Mouse (Mus musculus): Measurements from ENCODE around the gene Zfp979. TPM values are rescaled to one million over a fixed set of nuclear protein-coding genes. Genes with fewer than 3 reads are reported as not detected.
"Not testable (repeated sequence)": the region's sequence is repeated elsewhere in the genome, so short reads cannot be mapped to it uniquely, and the experiment has no call there.

The Zfp979 gene
- 3.1 and 3.2 TPM in 2 replicates for polyA plus RNA-seq (2016; fragmentation: Nextera tagmentation; extraction: Ambion mirVana)

DNA sequence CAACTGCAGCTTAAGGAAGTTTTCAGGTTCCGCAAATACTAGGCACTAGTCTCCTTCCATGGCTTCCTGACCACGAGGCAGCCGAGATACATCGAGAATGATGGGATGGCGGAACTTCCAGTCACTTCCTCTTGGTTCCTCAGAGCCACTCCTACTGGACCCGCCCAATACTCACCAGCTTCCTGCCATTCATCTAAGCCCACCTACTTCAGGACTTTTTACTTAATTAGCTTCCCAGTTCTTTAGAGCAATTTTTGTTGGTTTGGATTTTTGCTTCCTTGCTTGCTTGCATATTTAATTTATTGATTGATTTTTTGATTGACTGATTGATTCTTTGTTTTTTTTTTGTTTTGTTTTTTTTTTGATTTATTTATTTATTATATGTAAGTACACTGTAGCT, at the start of gene Zfp979:
Gene Zfp979 (minus strand): TSS at position 101 of the 400 bp plus-strand sequence.
- not testable (repeated sequence) for H3K36me3 ChIP-seq (replicated peaks); H3K27me3 ChIP-seq (replicated peaks; ENCODE audit: low read depth, poor library complexity, severe bottlenecking); H3K9me3 ChIP-seq; H3K4me3 ChIP-seq; H3K27ac ChIP-seq (replicated peaks); DNase-seq (ENCODE audit: low spot score); H3K4me1 ChIP-seq
- no CpG with 5 or more reads among the region's 6 CpGs for WGBS

DNA sequence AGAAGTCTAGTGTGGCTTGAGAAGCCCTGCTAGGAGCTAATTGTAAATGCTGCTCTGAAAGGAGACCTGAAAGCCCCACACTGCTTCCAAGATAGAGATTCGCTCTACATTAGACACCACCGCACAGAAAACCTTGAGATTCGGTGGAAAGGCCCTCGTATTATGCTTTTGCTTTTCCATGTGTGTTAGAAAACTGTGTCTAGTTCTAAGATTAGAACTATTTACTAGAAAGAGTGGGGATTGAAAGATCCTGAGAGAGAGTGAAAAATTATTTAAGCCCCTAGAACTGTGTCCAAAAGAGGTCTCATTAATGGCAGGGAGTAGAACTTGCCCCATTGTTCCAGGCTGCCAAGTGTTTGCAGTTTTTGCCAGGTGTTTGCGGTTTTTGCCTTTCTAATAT, 12.9 kb upstream of the Zfp979 start:
- not testable (repeated sequence) for H3K9me3 ChIP-seq; H3K4me3 ChIP-seq; H3K27me3 ChIP-seq (replicated peaks; ENCODE audit: low read depth, poor library complexity, severe bottlenecking); H3K4me1 ChIP-seq; H3K36me3 ChIP-seq (replicated peaks); H3K27ac ChIP-seq (replicated peaks); DNase-seq (ENCODE audit: low spot score)
- 92% methylated on average over 5 of the region's 5 CpGs for WGBS

DNA sequence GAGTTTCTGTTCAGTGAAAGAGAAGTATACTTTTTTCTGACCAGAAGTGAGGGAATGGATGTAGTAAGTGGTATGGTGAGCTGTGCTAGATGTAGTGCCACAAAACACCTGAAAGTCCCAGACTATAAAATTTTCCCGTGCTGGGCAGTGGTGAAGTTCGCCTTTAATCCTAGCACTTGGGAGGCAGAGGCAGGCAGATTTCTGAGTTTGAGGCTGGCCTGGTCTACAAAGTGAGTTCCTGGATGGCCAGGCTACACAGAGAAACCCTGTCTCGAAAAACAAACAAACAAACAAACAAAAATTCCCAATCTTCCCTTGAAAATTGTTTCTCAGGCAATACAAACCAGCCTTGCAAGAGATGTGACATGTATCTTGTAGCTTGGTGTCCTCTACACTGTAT, 5.1 kb upstream of the Zfp979 start:
- H3K9me3 ChIP-seq; DNase-seq (ENCODE audit: low spot score); H3K27me3 ChIP-seq (replicated peaks; ENCODE audit: low read depth, poor library complexity, severe bottlenecking); H3K27ac ChIP-seq (replicated peaks); H3K36me3 ChIP-seq (replicated peaks); H3K4me3 ChIP-seq; H3K4me1 ChIP-seq: not testable (repeated sequence)
- WGBS: no CpG with 5 or more reads among the region's 3 CpGs

DNA sequence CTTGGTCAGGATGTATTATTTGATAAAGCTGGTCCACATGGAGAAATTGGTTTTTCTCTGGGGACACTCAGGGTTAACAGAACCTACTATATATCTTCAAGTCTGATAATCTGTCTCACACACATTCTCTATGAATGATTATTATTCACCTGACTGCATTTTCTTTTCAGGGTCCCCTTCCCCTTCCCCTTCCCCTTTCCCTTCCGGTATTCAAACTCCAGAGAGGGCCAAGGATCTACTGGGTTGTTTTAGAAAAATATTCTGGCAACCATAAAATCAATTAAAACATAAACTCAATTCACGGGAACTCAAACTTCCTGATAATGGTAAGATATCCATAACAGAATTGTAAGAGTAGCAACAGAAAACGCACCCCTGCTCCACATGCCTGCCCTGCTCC, 381 bp downstream of the Zfp979 start:
- H3K36me3 ChIP-seq (replicated peaks); H3K27ac ChIP-seq (replicated peaks); H3K9me3 ChIP-seq; H3K4me3 ChIP-seq; H3K4me1 ChIP-seq; DNase-seq (ENCODE audit: low spot score); H3K27me3 ChIP-seq (replicated peaks; ENCODE audit: low read depth, poor library complexity, severe bottlenecking): not testable (repeated sequence)
- WGBS: 44% methylated on average over 2 of the region's 3 CpGs

DNA sequence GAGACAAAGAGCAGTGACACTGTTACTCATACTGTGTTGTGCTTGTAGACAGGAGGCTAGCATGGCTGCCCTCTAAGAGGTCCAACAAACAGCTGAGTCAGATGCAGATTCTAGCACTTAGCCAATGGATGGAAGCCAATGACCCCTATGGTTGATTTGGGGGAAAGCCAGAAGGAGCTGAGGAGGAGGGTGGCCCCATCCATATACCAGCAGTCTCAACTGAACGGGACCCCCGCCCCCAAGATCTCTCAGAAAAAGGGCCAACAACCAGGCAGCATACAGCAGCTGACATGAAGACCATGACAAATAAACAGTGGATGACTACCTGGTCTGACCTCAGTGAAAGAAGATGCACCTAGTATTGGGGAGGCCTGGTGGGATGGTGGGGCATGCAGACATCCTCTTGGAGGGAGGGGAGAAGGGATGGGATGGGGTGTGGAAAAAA, 8.5 kb downstream of the Zfp979 start:
- no CpG with 5 or more reads among the region's 2 CpGs for WGBS
- not testable (repeated sequence) for H3K4me3 ChIP-seq; H3K27ac ChIP-seq (replicated peaks); H3K27me3 ChIP-seq (replicated peaks; ENCODE audit: low read depth, poor library complexity, severe bottlenecking); H3K36me3 ChIP-seq (replicated peaks); H3K9me3 ChIP-seq; H3K4me1 ChIP-seq; DNase-seq (ENCODE audit: low spot score)

DNA sequence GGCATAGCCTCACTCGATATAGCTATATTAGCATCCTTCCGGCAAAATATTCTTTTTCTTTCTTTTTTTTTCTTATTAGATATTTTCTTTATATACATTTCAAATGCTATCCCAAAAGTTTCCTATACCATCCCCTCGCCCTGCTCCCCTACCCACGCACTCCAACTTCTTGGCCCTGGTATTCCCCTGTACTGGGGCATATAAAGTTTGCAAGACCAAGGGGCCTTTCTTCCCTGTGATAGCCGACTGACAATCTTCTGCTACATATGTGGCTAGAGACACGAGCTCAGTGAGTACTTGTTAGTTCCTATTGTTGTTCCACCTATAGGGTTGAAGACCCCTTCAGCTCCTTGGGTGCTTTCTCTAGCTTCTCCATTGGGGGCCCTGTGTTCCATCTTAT, 35.8 kb downstream of the Zfp979 start:
- H3K4me1 ChIP-seq; H3K36me3 ChIP-seq (replicated peaks); DNase-seq (ENCODE audit: low spot score); H3K27ac ChIP-seq (replicated peaks); H3K27me3 ChIP-seq (replicated peaks; ENCODE audit: low read depth, poor library complexity, severe bottlenecking); H3K4me3 ChIP-seq: not testable (repeated sequence)
- 86% methylated on average over 6 of the region's 6 CpGs for WGBS
- peaks cover 13% of the 10 kb centered on the region; the same call in 1 of the 2 replicates for H3K9me3 ChIP-seq

DNA sequence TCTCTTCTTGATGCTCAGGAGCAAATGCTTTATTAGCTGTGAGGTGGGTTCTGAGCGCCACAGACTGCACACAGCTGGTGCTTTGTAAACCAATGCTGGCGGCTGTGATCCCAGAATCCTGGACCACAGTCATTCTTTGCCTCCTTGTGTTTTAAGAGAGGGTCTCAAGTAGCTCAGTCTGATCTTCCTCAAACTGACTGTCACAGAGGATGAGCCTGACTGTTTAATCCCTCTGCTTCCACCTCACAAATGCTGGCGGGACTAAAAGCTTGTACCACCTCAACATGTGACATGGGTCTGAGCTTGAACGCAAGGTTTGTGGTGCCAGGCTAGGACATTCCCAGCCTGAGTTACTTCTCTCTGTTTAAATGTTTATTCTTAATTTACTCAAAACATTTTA, 36.8 kb downstream of the Zfp979 start:
- peaks cover 17% of the 10 kb centered on the region; the same call in 1 of the 2 replicates for H3K9me3 ChIP-seq
- no peaks in the 10 kb centered on the region for H3K27me3 ChIP-seq (replicated peaks; ENCODE audit: low read depth, poor library complexity, severe bottlenecking)
- H3K4me1 ChIP-seq: no peaks in the 10 kb centered on the region
- no peak for DNase-seq (ENCODE audit: low spot score)
- no peak overlapping the region for H3K27ac ChIP-seq (replicated peaks)
- H3K4me3 ChIP-seq: no peak overlapping the region
- H3K36me3 ChIP-seq (replicated peaks): no peaks in the 10 kb centered on the region
- WGBS: 83% methylated on average over 4 of the region's 4 CpGs

DNA sequence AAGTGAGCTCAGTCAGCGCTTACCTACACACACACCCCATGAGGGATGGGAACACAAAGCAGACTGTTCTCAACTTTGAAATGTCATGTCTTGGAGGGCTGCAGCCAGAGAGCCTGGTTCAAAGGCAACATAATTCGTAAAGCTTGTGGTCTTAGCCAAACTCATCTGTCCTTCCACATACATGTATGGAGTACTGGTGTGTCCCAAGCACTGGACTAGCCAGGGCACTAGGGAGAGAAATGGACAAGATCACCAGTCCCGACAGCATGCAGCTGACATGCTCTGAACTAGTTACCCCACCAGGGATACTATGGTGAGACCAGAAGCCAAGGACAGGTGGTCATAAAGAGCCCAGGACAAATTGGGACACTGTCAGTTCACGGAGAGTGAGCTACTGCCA, 38.5 kb downstream of the Zfp979 start:
- DNase-seq (ENCODE audit: low spot score): no peak
- peaks cover 28% of the 10 kb centered on the region for H3K9me3 ChIP-seq
- no peak overlapping the region for H3K27ac ChIP-seq (replicated peaks)
- WGBS: 87% methylated on average over 4 of the region's 4 CpGs
- H3K36me3 ChIP-seq (replicated peaks): no peaks in the 10 kb centered on the region
- no peaks in the 10 kb centered on the region for H3K4me1 ChIP-seq
- H3K4me3 ChIP-seq: no peak overlapping the region
- H3K27me3 ChIP-seq (replicated peaks; ENCODE audit: low read depth, poor library complexity, severe bottlenecking): no peaks in the 10 kb centered on the region

DNA sequence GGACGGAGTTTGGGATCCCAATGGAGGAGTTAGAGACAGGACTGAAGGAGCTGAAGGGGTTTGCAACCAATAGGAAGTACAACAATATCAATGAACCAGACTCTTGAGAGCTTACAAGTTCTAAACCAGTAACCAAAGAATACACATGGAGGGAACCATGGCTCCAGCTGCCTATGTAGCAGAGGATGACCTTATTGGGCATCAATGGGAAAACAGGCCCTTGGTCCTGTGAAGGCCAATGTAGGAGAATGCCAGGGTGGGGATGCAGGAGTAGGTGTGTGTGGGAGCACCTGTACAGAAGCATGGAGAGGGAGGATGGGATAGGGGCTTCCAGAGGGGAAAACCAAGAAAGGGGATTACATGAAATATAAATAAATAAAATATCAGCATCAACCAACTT, 40.4 kb downstream of the Zfp979 start:
- 67% methylated on average over 1 of the region's 1 CpGs for WGBS
- H3K4me1 ChIP-seq: no peaks in the 10 kb centered on the region
- H3K27ac ChIP-seq (replicated peaks): no peak overlapping the region
- H3K36me3 ChIP-seq (replicated peaks): no peaks in the 10 kb centered on the region
- peaks cover 31% of the 10 kb centered on the region for H3K9me3 ChIP-seq
- no peak overlapping the region for H3K4me3 ChIP-seq
- DNase-seq (ENCODE audit: low spot score): no peak
- H3K27me3 ChIP-seq (replicated peaks; ENCODE audit: low read depth, poor library complexity, severe bottlenecking): no peaks in the 10 kb centered on the region

DNA sequence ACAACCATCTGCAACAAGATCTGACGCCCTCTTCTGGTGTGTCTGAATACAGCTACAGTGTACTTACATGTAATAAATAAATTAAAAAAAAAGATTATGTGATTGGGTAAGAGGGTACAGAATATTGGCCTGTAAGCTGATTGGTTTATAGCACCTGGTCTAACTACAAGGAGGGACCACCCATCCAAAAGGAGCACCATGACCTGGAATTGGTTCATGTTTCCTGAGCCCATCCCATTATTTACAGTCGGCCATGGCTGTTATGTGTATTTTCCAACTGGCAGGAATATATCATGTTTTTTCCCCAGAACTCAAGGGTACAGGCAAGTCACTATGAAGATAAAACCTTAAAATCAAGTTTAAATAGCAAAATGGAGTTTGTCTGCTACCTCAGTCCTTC, 43.5 kb downstream of the Zfp979 start:
- Histone ChIP-seq H3K27ac (replicated peaks) (no peak overlapping the region), H3K4me3 (no peak overlapping the region), H3K36me3 (replicated peaks) (no peaks in the 10 kb centered on the region), H3K4me1 (no peaks in the 10 kb centered on the region), H3K9me3 (peaks cover 35% of the 10 kb centered on the region), H3K27me3 (replicated peaks; ENCODE audit: low read depth, poor library complexity, severe bottlenecking) (no peaks in the 10 kb centered on the region)
- 58% methylated on average over 2 of the region's 2 CpGs for WGBS
- DNase-seq (ENCODE audit: low spot score): no peak

DNA sequence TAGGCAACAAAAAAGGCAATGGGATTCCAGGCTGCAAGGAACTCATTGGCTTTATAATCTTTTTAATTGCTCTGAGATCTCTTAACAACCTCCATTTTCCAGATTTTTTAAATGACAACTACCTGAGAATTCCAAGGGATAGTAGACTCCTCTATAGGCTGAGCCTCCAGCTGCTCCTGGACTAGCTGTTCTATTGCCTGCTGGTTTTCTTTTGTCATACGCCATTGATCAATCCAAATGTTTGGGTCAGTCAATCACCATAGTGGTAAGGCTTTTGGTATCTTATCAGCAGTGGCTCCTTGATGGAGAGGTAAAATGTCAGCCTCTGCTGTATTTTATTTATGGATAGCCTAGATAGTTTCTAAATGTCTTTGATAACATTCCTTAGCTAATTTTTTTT, 44.6 kb downstream of the Zfp979 start:
- H3K4me1 ChIP-seq: no peaks in the 10 kb centered on the region
- H3K9me3 ChIP-seq: peaks cover 35% of the 10 kb centered on the region
- no peaks in the 10 kb centered on the region for H3K36me3 ChIP-seq (replicated peaks)
- H3K27ac ChIP-seq (replicated peaks): no peak overlapping the region
- 58% methylated on average over 1 of the region's 1 CpGs for WGBS
- no peak for DNase-seq (ENCODE audit: low spot score)
- no peaks in the 10 kb centered on the region for H3K27me3 ChIP-seq (replicated peaks; ENCODE audit: low read depth, poor library complexity, severe bottlenecking)
- H3K4me3 ChIP-seq: no peak overlapping the region

DNA sequence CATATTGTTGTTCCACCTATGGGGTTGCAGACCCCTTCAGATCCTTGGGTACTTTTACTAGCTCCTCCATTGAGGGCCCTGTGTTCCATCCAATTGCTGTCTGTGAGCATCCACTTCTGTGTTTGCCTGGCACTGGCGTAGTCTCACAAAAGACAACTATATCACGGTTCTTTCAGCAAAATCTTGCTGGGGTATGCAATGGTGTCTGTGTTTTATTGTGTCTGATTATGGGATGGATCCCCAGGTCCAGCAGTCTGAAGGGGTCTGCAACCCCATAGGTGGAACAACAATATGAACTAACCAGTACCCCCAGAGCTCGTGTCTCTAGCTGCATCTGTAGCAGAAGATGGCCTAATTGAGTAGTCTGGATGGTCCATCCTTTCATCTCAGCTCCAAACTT, 47.7 kb downstream of the Zfp979 start:
- not testable (repeated sequence) for H3K4me1 ChIP-seq; H3K27ac ChIP-seq (replicated peaks); H3K27me3 ChIP-seq (replicated peaks; ENCODE audit: low read depth, poor library complexity, severe bottlenecking); DNase-seq (ENCODE audit: low spot score); H3K36me3 ChIP-seq (replicated peaks); H3K4me3 ChIP-seq
- 87% methylated on average over 3 of the region's 3 CpGs for WGBS
- H3K9me3 ChIP-seq: peaks cover 23% of the 10 kb centered on the region

DNA sequence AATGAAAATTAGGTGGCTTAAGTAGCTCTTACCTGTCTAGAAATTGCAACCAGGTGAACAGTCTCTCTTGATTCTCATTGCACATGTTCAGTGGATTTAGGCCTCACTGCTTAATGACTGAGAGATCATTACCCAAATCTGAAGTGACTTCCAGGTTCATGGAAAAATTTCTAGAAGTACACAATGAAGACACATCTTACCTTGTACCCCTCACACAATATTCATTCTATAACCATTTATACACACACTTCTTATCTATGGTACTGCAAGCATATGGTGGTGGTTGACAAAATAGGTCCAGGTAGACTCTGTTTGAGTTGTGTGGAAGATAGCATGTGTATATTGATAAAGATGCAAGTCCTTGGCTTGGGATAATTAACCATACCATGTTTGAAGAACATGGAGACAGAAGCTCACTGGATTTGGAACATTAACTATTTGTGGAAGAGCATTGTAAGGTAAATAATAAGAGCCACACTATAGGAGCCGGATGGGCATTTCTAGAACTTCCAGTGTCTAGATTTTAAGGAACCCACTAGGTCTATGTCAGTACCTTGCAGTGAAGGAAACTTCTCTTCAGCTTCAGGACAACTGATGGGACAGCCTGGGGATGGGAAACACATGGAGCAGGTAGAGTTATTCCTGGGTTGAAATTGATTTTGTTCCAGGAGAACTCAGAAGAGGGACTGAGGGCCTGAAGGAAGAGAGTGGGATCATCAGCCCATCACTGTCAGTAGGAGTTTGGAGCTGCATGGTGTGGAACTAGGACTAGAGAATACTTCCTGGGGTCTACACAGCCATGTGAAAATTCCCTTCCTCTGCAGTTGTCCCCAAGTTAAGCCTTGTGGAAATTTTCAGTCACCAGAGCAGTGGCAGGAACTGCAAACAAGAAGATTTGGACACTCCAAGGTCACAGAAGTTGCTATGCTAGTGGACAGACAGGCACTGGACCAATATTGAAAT, 55.5 kb downstream of the Zfp979 start:
- Histone ChIP-seq H3K27ac (replicated peaks) (no peak overlapping the region), H3K9me3 (peaks cover 46% of the 10 kb centered on the region), H3K4me3 (no peak overlapping the region), H3K4me1 (no peaks in the 10 kb centered on the region), H3K27me3 (replicated peaks; ENCODE audit: low read depth, poor library complexity, severe bottlenecking) (no peaks in the 10 kb centered on the region), H3K36me3 (replicated peaks) (no peaks in the 10 kb centered on the region)
- 62% methylated on average over 1 of the region's 1 CpGs for WGBS
- DNase-seq (ENCODE audit: low spot score): no peak

Measured in embryonic facial prominence, embryonic 10.5 days (tissue).